Mouse (Mus musculus): ENCODE measurements around the gene Id1.

- TF ChIP-seq CTCF (IDR thresholded peaks at IDR 0.05; ENCODE audit: low read depth) (no peak), EP300 (IDR thresholded peaks at IDR 0.05; ENCODE audit: low read depth) (0 out of 2 replicates have a peak, but pooled peaks have one; percentile 56)
These were observed at the start of gene Id1 for GRCm38 (mm10) chr2:152736090-152736601.
